Mouse (Mus musculus) cerebellum, postnatal 4 days (tissue): Measurements from ENCODE around the gene Dgki.
A peak's percentile ranks its signal among the peaks of the same experiment; 100 is the strongest.

Experiments
- DNase-seq, 2 experiments: peaks; one replicate each; pipeline ENCODE4 v3.0.0; 2022; ENCODE audit warnings: low spot score in 2 of 2, mixed read lengths in 1 of 2

The Dgki gene

DNA sequence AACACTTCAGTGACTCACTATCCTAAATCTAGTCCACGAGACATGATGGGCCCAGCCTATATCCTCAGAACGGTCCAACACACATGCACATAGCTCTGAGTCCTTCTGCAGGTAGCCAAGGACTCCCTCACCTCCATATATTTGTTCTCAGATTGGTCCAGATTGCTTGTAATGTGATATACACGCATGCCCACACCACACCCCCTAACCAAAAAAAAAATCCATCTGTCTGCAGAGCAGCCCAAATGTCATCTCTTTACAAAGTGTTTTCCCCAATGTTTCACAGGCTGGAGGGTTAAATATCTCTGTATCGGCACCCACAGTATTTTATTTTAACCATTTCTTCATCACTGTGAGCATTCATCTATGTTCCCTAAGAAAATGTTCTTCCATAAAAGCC, 58.5 kb downstream of the Dgki start:
- DNase-seq: no peak

DNA sequence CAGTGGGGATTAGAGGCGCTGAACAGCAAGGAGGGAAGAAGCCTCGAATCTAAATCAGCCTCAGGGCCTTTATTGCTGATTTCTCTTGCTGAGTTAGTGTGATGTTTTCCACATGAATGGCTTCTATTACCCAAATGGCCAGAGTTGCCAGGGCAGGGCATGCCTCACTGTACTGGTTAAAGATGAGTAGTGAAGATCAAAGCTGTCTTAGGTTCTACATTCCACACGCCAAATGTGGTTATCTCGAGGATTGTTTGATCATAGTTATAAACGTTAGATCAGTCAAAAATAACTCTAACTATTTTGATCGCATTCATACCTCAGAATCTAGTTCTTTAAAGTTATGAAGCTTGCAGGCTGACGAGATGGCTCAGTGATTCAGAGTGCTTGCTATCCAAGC, 59.8 kb downstream of the Dgki start:
- no peak for DNase-seq

DNA sequence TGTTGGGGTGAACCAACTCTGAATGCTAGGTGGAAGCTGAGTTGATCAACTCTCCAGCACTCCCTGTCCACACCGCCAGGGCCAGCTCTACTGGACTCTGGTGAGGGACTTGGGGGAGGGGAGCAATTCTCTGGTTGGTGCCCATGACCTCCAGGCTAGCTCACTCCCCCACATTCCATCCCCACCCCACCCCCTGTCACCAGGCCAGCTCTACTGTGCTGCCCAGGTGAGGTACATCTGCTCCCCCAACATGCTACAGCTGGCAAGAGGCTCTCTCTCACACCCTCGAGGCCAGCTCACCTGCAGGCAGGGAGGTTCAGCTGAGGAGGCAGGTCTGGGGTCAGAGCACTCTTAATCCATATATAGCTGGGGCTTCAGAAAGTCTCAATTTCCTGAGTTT, 63.1 kb downstream of the Dgki start:
- DNase-seq: no peak

DNA sequence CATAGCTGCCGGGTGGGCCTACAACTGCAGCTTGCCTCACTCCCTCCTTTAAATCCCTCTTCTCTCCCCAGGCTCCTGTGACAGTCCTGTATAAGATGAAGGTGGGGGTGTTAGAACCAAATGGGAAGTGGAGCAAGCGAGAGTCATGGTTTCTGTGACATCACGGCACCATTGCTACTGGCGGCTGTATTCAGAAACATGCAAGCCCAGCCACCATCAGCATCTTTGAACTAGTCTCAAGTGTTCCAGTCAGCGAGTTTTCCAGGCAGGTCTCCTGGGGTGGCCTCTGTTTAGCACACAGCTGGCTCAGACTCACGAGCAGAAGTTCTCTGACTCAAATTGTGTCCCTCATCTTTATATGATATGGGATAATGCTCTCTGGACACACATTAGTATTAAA, 68.8 kb downstream of the Dgki start:
- no peak for DNase-seq

DNA sequence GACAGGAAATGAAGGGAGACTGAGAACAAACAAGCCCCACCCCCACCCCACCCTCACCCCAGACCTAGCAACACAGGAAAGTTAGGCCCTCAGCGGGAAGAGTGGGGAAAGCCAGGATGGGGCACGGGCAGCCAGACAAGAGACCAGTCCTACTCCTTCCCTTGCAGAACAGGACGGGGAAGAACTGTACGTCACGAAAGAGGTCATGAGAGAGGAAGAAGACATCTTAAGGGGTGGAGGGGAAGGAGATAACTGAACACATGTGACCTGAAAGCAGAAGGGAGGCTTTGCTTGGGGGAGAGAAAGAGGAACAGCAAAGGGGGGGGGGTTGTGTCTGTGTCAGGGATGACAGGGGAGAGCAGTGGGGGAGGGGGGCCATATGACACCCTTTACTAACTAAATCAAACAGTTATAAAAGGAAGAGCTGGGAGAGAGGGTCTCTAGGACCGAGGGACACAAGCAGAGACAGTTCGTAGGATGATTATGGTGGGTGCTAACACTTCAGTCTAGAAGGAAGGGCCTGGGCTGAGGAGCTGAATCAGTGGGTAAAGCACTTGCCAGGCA, 77.0 kb downstream of the Dgki start:
- DNase-seq: no peak

DNA sequence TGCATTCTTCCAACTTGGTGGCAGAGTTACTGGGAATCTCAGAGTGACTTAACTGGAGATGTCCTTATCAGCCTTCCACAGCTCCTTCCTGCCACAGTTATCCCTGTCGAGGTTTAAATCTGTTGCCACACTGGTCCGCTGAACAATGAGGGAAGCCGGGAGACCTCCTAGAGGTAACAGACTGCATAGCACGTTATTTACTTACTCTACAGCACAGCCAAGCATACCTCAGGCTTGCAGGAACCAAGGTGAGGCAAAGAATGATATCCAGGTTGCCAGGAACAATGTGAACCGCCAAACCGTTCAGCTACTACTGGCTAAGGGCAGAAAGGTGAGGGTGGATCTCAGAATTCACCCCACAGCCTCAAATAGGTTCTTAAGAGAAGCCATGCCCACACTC, 78.0 kb downstream of the Dgki start:
- no peak for DNase-seq

DNA sequence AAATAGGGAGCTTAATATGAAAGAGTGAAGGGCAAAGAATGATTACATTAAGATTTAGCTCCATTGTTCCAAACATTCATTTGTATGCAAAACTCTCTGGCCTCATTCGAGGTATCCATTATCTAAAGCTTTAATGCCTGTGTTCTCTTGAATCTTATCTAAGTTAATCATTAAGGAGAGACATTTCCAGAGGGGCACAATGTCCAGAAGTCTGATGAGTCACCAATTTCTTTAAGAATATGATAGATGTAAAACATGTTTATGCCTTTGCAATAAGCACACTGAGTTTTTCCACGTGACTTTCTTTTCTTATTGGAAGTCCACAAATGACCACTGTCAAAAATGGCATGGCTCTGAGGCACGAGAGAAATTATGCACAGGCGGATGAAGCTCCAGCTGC, 80.9 kb downstream of the Dgki start:
- DNase-seq: no peak

DNA sequence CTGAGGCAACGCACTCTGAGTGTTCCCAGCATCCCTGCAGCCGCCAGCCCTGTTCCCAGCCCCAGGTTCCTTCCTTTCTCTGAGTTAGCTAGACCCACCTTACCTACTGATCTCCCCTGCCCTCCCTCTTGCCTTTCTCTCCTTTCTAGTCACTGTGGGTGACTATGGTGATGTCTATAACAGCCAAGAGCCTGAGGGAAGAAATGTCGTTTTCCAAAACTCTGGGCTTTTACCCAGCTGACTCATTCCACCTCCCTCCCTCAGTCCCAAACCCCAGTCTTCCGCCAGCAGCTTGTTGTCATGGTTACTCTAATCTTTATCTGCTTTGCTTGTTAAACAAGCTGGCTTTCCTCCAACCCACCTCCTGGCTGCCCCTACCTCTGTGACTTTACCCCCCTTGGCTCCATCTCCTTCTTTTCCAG, 83.6 kb downstream of the Dgki start:
- no peak for DNase-seq

DNA sequence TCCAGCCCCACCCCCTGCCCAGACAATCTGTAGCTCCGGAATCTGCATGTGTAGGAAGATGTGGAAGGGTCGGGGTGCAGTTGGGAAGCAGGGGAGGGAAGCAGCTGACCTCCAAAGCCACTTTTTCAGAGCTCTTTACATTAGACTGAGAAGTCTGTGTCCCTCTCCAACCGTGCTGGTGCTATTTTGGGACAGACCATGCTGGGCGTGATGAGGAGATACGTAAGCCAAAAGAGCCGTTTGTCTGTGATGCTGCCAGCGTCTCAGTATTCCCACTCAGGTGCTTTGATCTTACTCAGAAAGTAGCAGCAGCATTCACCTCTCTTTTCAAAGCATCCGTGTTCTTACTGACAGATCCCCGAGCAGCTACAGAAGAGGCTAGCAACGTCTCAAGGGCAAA, 84.3 kb downstream of the Dgki start:
- no peak for DNase-seq

DNA sequence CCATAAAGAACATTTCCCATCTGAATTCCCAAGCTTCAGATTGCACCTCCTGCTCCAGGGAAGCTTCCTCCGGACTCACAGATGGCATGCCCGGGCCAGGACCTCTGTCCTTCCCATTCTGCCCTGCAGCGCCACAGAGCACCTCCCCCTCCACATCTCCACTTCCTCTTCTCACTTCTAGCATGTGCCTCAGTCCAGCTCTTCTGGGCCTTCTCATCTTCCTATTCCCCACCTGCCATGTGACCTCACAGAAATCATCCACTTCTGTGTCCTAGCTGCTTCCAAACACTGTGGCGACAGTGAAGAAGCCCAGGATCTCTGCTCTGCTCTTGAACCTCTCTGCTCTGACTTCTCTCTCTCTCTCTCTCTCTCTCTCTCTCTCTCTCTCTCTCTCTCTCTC, 87.1 kb downstream of the Dgki start:
- DNase-seq: no peak

DNA sequence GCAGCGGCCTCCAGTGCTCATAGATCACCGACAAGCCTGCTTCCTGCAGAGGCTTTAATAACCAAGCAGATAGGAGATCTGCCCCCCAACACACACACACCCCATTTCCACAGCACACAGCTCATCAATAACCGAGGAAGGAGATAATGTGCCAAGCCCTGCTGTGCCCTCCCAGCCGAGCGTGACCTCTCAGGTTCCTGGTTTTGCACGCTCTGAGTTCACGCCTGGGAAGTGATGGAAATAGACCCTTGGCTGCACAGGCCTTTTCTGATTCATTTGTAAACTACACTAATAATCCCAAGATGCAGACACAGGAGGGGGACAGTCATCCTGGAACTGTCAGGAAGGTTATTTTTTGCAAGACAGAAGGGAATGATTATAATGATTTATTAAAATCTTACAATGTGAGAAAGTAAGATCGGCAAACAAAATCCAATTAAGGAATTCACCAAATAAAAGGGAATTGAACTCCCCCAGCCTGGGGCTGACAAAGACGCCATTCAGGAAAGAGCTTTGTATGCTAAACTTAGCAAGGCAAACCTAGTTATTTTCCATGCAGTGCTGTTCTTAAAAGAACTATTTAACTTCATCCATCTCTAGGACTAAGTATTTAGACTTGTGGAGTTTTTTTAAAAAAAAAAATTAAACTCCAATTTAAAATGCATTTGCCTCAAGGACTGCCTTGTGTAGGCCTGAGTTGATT, 88.3 kb downstream of the Dgki start:
- DNase-seq: no peak

DNA sequence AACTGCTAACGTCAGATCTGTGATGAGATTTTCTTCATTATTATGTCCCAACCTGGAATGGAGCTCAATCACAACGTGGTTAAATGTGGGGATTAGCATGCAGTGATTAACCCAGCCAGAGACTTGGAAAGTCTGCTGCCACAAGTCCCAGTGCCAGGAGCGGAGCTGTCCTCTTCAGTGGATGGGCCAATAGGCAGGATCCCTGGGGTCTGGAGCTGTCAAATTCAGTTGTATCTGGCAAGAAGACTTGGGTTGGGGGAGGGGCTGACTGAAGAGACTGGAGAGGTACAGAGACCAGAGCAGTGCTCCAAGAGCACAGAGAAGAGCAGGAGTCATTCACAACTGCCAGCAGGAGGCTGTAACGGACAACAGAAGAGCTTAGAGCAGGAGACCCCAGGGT, 97.1 kb downstream of the Dgki start:
- peak in 1 of 2 experiments; percentile 71 for DNase-seq

DNA sequence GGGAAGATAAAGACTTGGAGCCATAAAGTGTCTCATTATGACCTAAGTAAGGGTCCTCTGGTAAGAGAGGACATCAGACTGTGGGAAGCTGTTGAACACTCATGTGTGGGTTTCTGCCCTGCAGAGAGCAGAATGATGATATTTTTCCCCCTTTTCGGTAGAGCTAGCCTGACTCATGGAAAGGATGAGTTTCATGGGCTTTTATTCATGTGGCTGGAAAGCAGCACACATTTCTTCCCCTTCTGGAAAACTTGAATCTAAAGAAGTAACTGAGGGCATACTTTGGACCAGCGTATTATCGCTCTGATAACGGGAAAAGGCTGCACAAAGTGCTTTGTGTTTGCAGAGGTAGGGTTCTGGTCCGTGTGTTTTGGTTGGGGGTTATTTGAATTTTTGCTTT, 99.1 kb downstream of the Dgki start:
- DNase-seq: no peak

DNA sequence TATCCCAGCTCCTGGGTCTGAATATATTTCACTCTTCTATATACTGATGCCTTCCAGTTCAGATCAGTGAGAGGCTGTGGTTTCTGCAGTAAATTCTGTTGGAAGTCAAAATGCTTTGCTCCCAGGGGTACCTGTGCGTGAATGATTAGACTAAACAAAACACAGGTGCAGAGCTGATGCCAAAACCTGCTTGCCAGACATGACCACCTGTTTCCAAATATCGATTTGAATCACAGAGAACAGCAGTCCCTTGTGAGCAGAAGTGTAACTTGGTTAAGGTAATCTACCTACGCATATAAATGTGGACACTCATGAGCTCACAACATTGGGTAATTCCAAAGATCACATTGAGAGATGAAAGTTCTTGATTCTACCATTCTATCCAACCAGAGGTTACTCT, 100.5 kb downstream of the Dgki start:
- DNase-seq: no peak

DNA sequence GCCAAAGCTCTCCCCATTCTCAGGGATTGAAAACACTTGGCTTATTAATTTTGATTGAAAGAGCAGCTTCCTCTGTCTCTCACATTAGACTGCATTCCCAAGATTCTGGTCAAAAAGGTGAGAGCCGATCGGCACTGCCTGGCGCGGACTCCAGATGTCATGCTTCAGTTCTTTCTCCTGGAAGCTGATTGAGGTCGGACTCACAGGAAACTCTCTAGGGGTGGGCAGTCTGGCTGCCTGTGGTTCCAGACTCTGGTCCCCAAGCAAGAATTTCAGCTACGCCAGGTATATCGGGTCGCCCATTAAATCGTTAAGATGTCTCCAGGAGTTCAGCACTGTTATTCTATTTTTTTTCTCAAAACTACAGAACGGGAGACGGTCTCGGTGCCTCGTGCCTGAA, 102.2 kb downstream of the Dgki start:
- DNase-seq: no peak

DNA sequence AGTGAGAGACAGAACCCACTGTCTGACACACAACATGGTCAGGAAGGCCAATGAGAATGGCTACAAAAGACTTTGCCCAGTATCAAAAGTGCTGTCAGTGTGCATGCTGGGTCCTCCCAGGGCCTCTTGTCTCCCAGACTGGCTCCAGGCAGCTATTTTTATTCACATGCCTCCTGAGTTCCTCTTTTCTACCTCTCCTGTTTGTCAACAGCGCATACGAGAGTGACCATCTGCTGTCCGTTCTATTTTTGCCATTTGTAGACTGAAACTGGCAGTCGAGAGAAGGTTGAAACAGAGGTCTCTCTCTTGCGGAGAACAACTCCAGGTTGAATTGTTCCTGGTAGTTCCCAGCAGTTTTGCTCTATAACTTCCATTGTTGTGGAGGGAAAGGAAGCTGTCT, 103.1 kb downstream of the Dgki start:
- DNase-seq: no peak

DNA sequence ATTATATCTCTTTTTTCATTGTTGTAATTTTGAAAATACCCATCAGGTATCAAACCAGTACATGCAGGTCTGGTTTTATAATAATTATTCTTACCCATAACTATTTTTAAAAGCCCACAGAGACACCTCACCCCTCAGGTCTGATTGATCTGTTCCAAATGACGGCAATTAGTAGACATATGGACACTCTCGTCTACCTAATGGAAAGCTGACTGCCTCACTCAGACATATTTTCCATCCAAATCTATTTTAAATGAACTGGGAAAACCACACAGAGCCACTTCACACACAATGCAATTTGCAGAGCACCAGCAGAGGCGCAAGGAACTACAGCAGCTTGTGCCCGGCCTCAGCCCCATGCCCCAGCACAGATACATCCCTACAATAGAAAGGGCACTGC, 104.2 kb downstream of the Dgki start:
- DNase-seq: no peak

DNA sequence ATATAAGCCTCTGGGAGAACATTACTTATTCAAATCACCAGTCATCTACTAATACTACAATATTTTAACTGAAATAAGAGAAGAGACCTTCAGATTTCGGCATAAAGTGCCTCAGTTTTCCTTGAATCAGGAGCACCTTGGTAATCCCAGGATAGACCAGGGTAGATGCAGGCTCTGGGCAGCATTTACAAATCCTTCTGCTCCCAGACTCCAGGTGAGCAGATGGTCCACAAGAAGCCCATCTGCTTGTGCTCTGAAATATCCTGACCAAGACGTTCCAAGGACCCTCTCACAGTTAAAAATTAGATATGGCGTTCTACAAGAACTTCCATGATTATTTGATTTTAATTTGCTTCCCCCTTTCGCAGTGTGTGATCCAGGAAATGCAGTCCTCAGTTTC, 118.0 kb downstream of the Dgki start:
- DNase-seq: no peak

DNA sequence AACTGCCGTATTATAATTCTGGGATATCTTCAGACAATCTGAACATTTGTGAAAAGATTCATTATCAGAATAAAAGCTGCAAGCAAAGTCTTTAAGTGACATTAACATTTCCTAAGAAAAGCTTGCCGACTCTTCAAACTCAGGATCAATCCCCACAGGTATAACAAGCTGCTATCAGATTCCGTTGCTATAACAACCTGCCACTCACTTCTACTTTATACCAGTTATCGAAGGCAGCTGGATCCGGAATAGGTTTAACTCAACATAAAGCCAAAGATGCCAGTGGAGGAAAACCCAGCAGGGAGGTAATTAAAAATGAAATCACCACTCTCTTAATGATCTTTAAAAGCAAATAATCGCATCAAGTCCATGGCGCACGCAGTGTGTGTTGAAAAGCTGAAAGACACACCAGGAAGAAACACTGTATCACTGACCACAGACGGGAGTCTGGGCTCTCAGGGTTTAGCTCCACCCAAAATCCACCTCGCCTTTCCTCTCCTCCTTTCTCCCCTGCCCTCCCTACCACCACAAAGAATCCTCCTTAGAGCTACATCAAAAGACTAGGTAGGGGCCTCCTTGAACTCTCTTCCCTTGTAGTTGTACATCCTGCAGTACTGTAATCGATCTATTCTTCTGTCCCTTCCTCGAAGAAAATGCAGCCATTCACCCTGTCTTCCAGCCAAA, 128.7 kb downstream of the Dgki start:
- no peak for DNase-seq

DNA sequence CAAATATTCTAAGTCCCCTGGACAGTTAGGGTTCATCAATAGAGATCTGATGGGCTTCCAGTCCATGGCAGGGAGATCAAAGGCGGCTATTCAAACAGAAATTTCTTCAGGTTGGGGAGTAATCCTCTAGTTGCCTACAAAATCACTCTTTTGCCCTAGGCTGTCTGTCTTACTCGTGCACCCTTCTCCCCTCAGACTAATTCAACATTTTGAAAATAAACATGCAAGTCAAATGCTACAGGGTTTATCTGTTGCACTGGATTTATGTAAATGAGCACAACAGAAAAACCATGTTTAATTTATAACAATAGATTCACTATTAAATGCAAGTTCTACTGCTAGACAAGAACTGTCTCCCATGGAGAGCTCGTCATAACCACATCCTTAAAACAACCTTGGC, 141.1 kb downstream of the Dgki start:
- no peak for DNase-seq

DNA sequence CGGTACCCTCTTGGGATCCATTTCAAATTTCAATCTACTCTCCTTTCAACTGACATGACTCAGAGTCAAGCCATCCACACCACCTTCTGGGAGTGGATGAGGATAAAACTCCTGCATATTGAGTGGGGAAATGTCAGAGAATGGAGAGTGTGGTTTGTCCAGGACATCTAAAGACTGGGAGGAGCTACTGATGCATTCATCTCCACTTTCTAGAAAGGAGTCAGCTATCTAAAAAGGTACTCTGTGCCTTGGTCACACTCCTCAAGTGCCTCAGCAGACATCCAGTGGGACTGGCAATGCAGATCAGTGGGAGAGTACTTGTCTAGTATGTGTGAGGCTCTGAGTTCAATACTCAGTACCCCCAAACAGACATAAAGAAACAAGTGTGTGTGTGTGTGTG, 145.9 kb downstream of the Dgki start:
- DNase-seq: no peak

DNA sequence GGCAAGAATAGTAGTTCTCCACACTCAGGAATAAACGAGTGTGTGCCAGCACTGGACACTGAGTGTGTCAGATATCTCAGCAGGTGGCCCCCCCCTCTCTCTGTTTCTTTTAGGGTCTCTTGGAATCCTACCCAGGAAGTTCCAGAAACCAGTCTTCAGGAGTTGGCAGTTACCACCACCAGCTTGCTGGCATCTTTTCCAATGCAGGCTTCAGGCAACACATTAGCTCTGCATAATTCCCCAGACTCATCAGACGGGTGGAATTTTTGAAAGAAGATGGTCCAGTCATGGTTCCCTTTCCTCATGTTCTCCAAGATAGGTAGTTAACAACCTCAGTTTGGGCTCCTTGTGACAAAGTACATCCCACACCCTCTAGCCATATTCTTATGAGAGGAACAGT, 149.5 kb downstream of the Dgki start:
- no peak for DNase-seq

DNA sequence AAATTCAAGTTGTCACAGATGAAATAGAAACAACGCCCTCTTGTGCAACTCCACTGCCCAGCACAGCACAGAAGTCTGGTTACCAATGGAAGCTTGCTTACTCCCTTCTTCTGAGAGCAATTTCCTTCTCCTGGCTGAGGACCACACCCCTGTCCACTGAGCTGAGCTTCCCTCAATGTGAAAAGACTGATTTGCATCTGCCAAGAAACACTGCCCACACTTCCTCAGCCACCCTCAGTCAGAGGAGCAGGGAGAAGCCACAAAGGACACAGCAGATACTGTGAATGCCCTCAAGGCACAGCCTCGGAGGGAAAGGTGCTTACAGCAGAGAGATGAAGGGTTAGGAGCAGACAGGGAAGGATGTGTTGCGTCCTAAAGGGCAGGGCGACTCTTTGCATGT, 149.9 kb downstream of the Dgki start:
- DNase-seq: no peak

DNA sequence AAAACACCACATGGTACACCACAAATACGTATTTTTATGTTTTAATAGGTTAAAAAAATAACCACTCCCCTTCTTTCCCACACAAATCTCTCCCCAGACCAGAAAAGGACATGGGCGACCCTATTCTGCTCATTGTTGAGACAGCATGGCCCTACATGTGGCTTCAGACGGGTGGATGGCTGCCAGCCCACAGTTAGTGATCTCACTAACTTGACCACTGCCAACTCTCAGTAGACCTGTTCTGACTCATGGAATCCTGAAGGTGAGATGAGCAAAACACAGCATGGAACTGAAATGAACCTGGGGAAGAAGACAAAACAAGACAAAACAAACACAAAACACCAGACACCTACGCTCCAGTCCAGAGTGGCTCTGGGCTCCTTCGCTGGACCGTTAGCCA, 150.8 kb downstream of the Dgki start:
- no peak for DNase-seq
